Mouse (Mus musculus) naive thymus-derived CD4-positive, alpha-beta T cell, adult 2 months (primary cell): ENCODE measurements at regions not wholly inside any gene's neighbourhood (a gene's known extent, or its start where the extent isn't known, plus 50 kb on each side); places are given as distances from the start of the nearest gene placed in this dataset.

Experiments
- DNase-seq: peaks from one replicate; pipeline ENCODE4 v3.0.0-alpha.2; 2011; ENCODE audit warnings: low read depth

GRCm38 (mm10) chr10:92232081-92232480 lies 490.1 kb downstream of the Nedd1 start:
- no peak for DNase-seq

- no peak for DNase-seq
Measured at GRCm38 (mm10) chr10:92225818-92226217, 496.4 kb downstream of the Nedd1 start.

- DNase-seq: no peak
Measured at GRCm38 (mm10) chr10:92225071-92225470, 497.1 kb downstream of the Nedd1 start.

GRCm38 (mm10) chr10:92219310-92219709 lies 502.9 kb downstream of the Nedd1 start:
- DNase-seq: no peak

- no peak for DNase-seq
Measured at GRCm38 (mm10) chr10:92170856-92171255, 551.4 kb downstream of the Nedd1 start.

- no peak for DNase-seq
Measured at GRCm38 (mm10) chr10:92166057-92166456, 556.2 kb downstream of the Nedd1 start.

- no peak for DNase-seq
Measured at GRCm38 (mm10) chr10:92164991-92165390, 557.2 kb downstream of the Nedd1 start.

GRCm38 (mm10) chr10:92164648-92164960 lies 557.6 kb downstream of the Nedd1 start:
- no peak for DNase-seq

GRCm38 (mm10) chr10:92163851-92164647 lies 558.2 kb downstream of the Nedd1 start:
- DNase-seq: no peak

GRCm38 (mm10) chr10:92163071-92163504 lies 559.1 kb downstream of the Nedd1 start:
- no peak for DNase-seq

- no peak for DNase-seq
Measured at GRCm38 (mm10) chr10:92162473-92163011, 559.7 kb downstream of the Nedd1 start.

- no peak for DNase-seq
Measured at GRCm38 (mm10) chr10:92161501-92161900, 560.7 kb downstream of the Nedd1 start.

- no peak for DNase-seq
Measured at GRCm38 (mm10) chr10:92146263-92146662, 576.0 kb downstream of the Nedd1 start.

- DNase-seq: no peak
Measured at GRCm38 (mm10) chr10:92135521-92135920, 586.7 kb downstream of the Nedd1 start.

GRCm38 (mm10) chr10:92112790-92113189 lies 609.4 kb downstream of the Nedd1 start:
- DNase-seq: no peak

- no peak for DNase-seq
Measured at GRCm38 (mm10) chr10:92106331-92106730, 615.9 kb downstream of the Nedd1 start.

- DNase-seq: no peak
Measured at GRCm38 (mm10) chr10:92103887-92104286, 618.3 kb downstream of the Nedd1 start.

- DNase-seq: no peak
Measured at GRCm38 (mm10) chr10:92102755-92103154, 619.5 kb downstream of the Nedd1 start.

- no peak for DNase-seq
Measured at GRCm38 (mm10) chr10:92097562-92097961, 624.7 kb downstream of the Nedd1 start.

- no peak for DNase-seq
Measured at GRCm38 (mm10) chr10:92097081-92097480, 625.1 kb downstream of the Nedd1 start.

GRCm38 (mm10) chr10:92091480-92092395 lies 630.5 kb downstream of the Nedd1 start:
- no peak for DNase-seq

- no peak for DNase-seq
Measured at GRCm38 (mm10) chr10:92082111-92082510, 640.1 kb downstream of the Nedd1 start.

GRCm38 (mm10) chr10:92081199-92081598 lies 641.0 kb downstream of the Nedd1 start:
- no peak for DNase-seq
